Mouse (Mus musculus): ENCODE measurements around the gene Immp2l. TPM values are rescaled to one million over a fixed set of nuclear protein-coding genes. Genes with fewer than 3 reads are reported as not detected.
"Not testable (repeated sequence)": the region's sequence is repeated elsewhere in the genome, so short reads cannot be mapped to it uniquely, and the experiment has no call there.

The Immp2l gene
- polyA plus RNA-seq (2015; fragmentation: Nextera tagmentation; extraction: Ambion mirVana) = 8.5 and 9.2 TPM in 2 replicates

DNA sequence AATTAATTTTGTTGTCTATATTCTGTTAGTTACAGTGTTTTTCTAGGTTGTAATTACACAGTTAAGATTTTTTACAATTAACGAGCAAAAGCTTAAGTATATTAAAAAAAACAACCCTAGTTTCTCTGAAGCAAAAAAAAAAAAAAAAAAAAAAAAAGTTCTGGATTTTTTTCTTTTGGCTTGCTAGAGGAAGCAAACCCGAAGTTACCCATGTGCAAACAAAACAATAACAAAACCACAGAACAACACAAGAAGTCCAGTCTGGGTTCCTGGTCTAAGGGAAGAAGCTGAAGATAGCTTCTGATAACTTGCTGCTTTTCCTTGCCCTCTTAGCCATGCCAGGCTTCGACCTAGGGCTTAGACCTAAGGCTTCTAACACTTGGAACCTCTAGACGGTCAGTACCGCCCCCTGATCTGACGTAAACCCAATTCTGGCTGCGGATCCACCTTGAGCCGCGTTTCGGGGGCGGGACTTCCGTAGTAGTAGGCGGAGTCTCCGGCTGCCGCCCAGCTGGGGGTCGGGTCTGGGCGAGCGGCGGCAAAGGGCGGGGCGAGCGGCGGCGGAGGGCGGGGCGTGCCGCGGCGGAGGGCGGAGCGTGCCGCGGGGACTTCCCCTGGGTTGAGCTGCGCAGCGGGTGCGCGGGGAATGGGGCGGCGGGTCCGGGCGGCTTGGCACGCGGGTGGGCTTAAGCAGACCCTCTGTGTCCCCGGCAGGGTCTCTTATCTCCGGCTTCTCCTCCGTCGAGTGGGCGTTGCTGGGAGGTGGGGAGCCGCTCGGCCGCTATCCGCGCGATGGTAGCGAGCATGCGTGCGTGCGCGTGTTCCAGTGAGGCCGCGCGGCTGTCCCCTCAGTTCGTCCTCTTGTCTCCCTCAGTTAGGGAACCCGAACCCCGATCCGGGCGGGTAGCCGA is at the start of gene Immp2l:
Gene Immp2l, plus strand, starts transcription at position 580 of the 911 bp plus-strand sequence.
- no peaks in the 10 kb centered on the region for H3K36me3 ChIP-seq
- peaks cover 7% of the 10 kb centered on the region; the same call in 1 of the 2 replicates for H3K4me1 ChIP-seq (replicated peaks)
- H3K9me3 ChIP-seq = no peaks in the 10 kb centered on the region
- no peaks in the 10 kb centered on the region for H3K27me3 ChIP-seq
- H3K9ac ChIP-seq = peak within 1 kb of the TSS; percentile 89
- peak within 1 kb of the TSS; percentile 71 for H3K4me3 ChIP-seq
- peak within 1 kb of the TSS; percentile 75 for H3K27ac ChIP-seq (replicated peaks)
- WGBS = 4% methylated on average over 56 of the region's 68 CpGs
- ATAC-seq (ENCODE audit: low read depth) = peak; percentile 97
- H3K4me2 ChIP-seq = peak within 1 kb of the TSS; percentile 76

DNA sequence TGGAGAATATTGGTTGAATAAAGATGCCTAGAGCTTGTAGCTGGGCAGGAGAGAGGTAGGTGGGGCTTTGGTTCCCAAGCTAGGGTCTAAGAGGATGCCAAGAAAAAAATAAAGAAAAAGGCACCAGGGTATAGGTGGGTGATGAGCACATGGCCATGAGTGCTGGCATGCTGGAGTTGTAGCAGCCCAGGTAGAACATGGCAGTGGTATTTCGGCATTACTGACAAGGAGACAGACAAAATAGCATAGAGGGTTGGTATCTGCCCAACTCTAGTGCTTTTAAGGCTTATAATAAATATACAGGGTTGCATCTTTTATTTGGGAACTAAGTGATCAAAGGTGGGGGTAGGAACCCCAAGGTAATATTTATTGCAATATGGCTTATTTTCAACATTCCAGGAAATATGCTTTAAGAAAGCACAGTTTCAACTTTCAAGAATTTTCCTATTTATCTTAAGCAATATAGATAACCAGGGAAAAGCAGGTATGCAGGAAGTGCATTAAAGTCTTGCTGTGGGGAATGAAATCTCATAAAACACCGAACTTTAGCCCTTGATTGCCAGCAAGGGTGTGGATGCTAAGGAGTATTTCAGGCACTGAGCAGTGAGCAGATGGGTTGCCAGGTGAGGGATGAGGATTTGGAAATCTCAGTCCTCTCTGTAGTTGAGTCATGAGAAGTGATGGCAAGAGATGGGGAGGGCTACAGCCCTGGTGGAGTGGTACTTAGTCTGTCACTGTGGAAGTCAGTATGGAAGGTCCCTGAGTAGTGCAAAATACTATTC is 45.0 kb upstream of the Immp2l start:
- H3K9ac ChIP-seq = no peak overlapping the region
- no peak for ATAC-seq (ENCODE audit: low read depth)
- no peaks in the 10 kb centered on the region for H3K9me3 ChIP-seq
- H3K4me2 ChIP-seq = no peak overlapping the region
- no peaks in the 10 kb centered on the region for H3K4me1 ChIP-seq (replicated peaks)
- no peaks in the 10 kb centered on the region for H3K36me3 ChIP-seq
- H3K27me3 ChIP-seq = no peaks in the 10 kb centered on the region
- H3K4me3 ChIP-seq = no peak overlapping the region
- 87% methylated on average over 2 of the region's 2 CpGs for WGBS
- no peak overlapping the region for H3K27ac ChIP-seq (replicated peaks)

GRCm38 (mm10) chr12:40979716-40980115 is 44.2 kb upstream of the Immp2l start:
- Histone ChIP-seq H3K4me2 (no peak overlapping the region), H3K4me1 (replicated peaks) (no peaks in the 10 kb centered on the region), H3K4me3 (no peak overlapping the region), H3K9me3 (no peaks in the 10 kb centered on the region), H3K36me3 (no peaks in the 10 kb centered on the region), H3K27me3 (no peaks in the 10 kb centered on the region), H3K27ac (replicated peaks) (no peak overlapping the region), H3K9ac (no peak overlapping the region)
- ATAC-seq (ENCODE audit: low read depth) = no peak
- 88% methylated on average over 4 of the region's 4 CpGs for WGBS

DNA sequence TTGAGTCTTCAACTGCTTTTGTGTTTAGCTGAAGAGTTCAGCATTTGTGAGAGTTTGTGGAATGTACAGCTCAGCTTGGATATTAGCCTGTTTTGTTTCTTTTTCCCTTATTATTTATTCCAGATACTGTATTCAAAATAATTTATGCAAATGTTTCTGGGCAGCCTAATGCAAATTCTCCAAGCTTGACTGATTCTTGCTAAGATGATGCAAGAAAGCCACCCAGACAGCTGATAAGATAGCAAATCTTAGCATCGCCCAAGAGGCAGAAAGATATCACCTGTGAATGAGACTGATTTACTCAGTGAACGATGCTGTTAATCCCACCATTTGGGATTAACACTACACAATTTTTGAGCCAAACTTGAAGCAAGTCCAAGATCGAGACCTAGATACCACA is 43.7 kb upstream of the Immp2l start:
- no peaks in the 10 kb centered on the region for H3K27me3 ChIP-seq

DNA sequence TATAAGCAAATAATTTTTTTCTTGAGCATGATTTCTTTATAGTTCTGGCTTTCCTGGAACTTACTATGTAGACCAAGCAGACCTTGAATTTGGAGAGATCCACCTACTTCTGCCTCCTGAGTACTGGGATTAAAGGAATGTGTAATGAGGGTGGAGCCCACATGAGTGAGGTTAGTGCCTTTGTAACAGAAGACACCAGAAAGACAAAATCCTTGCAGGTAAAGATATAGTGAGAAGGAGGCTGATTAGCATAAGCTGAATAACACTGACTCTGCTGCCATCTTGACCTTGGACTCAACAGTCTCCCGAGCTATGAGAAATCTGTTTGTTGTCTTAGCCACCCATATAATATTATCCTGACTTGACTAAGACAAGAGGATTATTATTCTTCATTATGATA is 40.9 kb upstream of the Immp2l start:
- Histone ChIP-seq H3K4me2 (no peak overlapping the region), H3K4me3 (no peak overlapping the region), H3K9me3 (no peaks in the 10 kb centered on the region), H3K4me1 (replicated peaks) (no peaks in the 10 kb centered on the region), H3K27ac (replicated peaks) (no peak overlapping the region), H3K36me3 (no peaks in the 10 kb centered on the region), H3K27me3 (no peaks in the 10 kb centered on the region), H3K9ac (no peak overlapping the region)
- 89% methylated on average over 1 of the region's 1 CpGs for WGBS
- no peak for ATAC-seq (ENCODE audit: low read depth)

More for the DNA sequence above, 43.7 kb upstream of the Immp2l start:
- ATAC-seq (ENCODE audit: low read depth) = no peak
- H3K4me1 ChIP-seq (replicated peaks) = no peaks in the 10 kb centered on the region
- H3K27ac ChIP-seq (replicated peaks) = no peak overlapping the region
- H3K9ac ChIP-seq = no peak overlapping the region
- no peaks in the 10 kb centered on the region for H3K9me3 ChIP-seq
- WGBS = 87% methylated on average over 3 of the region's 3 CpGs
- no peak overlapping the region for H3K4me2 ChIP-seq
- no peak overlapping the region for H3K4me3 ChIP-seq
- H3K36me3 ChIP-seq = no peaks in the 10 kb centered on the region

DNA sequence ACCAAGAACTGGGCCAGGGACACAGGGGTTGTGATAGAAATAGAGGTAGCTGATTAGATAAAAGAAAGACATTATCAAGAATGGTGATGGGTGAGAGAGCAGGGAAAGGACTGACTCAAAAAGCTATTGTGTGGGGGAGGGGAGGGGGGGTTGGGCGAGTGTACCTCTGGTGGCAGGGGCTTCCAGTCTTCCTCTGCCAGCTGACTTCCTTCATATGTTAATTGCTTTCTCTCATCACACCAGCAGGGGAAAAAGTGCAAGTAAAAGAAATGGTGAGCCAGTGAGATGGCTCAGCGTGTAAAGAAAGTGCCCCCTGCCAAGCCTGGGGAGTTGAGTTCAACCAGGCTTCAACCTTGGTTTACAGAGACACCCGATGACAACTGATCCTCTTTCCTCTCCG is 39.2 kb upstream of the Immp2l start:
- no peaks in the 10 kb centered on the region for H3K4me1 ChIP-seq (replicated peaks)
- ATAC-seq (ENCODE audit: low read depth) = no peak
- 10% methylated on average over 4 of the region's 4 CpGs for WGBS
- no peak overlapping the region for H3K9ac ChIP-seq
- H3K36me3 ChIP-seq = no peaks in the 10 kb centered on the region
- no peak overlapping the region for H3K4me2 ChIP-seq
- H3K9me3 ChIP-seq = no peaks in the 10 kb centered on the region
- no peaks in the 10 kb centered on the region for H3K27me3 ChIP-seq
- no peak overlapping the region for H3K4me3 ChIP-seq
- no peak overlapping the region for H3K27ac ChIP-seq (replicated peaks)

DNA sequence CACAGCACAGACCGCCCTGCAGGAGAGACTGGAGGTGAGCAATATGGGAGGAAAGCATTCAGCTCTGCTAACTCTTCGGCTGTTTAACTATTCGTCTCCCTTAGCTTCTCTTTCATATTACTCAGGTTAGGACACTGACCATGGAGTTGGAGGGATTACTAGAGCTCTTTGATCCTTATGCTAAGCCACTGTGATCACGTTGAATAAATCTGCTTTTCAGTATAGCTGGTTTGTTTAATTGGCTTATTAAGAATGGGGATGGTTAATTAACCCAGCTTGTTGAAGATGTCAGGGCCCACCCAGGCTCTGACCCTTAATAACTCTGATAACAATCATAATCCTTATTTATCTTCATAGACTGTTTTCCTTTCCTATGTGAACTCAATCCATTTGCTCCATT is 38.1 kb upstream of the Immp2l start:
- Histone ChIP-seq H3K9me3 (no peaks in the 10 kb centered on the region), H3K4me3 (no peak overlapping the region), H3K27ac (replicated peaks) (no peak overlapping the region), H3K27me3 (no peaks in the 10 kb centered on the region), H3K9ac (no peak overlapping the region), H3K4me2 (no peak overlapping the region), H3K4me1 (replicated peaks) (no peaks in the 10 kb centered on the region), H3K36me3 (no peaks in the 10 kb centered on the region)
- 71% methylated on average over 4 of the region's 4 CpGs for WGBS
- no peak for ATAC-seq (ENCODE audit: low read depth)

DNA sequence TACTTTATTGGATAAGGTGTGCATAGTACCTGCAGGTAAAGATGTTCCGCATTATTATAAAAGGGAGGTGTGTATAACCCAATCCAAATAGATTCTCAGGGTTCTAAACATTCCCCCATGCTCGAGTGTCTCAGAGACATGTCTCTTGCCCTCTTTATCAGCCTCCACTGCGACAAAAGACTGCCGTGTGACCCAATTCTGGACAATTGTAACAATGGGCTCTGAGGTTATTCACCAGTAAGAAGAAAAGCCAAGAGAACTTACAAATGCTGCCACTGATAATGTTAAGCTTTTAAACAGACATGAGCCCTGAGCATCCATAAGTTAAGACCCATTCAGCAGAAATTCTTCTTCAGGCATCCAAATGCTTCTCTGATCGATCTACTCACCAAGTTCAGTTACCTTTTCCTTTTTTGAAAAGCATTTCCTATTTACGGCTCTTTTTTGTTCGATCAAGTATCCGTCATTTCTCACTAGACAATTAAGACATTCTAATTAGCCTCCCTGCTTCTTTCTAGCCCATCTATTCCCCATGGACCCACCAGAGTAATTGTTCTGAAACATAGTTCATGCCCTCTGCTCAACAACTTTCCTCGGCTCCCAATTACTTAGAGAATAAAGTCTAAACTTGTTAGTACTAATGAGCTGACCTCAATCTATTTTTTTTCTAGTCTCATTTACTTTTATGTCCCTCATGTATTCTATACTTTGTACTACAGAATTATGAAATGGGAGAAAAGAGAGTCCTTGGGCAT is 35.4 kb upstream of the Immp2l start:
- Histone ChIP-seq H3K4me1 (replicated peaks) (no peaks in the 10 kb centered on the region), H3K4me3 (no peak overlapping the region), H3K4me2 (no peak overlapping the region), H3K9ac (no peak overlapping the region), H3K36me3 (no peaks in the 10 kb centered on the region), H3K9me3 (no peaks in the 10 kb centered on the region), H3K27ac (replicated peaks) (no peak overlapping the region), H3K27me3 (no peaks in the 10 kb centered on the region)
- no peak for ATAC-seq (ENCODE audit: low read depth)
- 76% methylated on average over 9 of the region's 9 CpGs for WGBS

- no peak overlapping the region for H3K27ac ChIP-seq (replicated peaks)
- H3K4me3 ChIP-seq = no peak overlapping the region
- no peak overlapping the region for H3K4me2 ChIP-seq
- no peaks in the 10 kb centered on the region for H3K4me1 ChIP-seq (replicated peaks)
- H3K27me3 ChIP-seq = no peaks in the 10 kb centered on the region
- H3K36me3 ChIP-seq = no peaks in the 10 kb centered on the region
- WGBS = 71% methylated on average over 4 of the region's 4 CpGs
- H3K9ac ChIP-seq = no peak overlapping the region
- no peaks in the 10 kb centered on the region for H3K9me3 ChIP-seq
- no peak for ATAC-seq (ENCODE audit: low read depth)
Measured at GRCm38 (mm10) chr12:40991647-40992046, 32.2 kb upstream of the Immp2l start.

GRCm38 (mm10) chr12:40992237-40992636 is 31.7 kb upstream of the Immp2l start:
- 90% methylated on average over 1 of the region's 1 CpGs for WGBS
- ATAC-seq (ENCODE audit: low read depth); H3K4me1 ChIP-seq (replicated peaks); H3K9me3 ChIP-seq; H3K9ac ChIP-seq; H3K4me3 ChIP-seq; H3K27me3 ChIP-seq; H3K36me3 ChIP-seq; H3K4me2 ChIP-seq; H3K27ac ChIP-seq (replicated peaks): not testable (repeated sequence)

- Histone ChIP-seq H3K9me3 (no peaks in the 10 kb centered on the region), H3K4me1 (replicated peaks) (no peaks in the 10 kb centered on the region), H3K4me3 (no peak overlapping the region), H3K4me2 (no peak overlapping the region), H3K36me3 (no peaks in the 10 kb centered on the region), H3K9ac (no peak overlapping the region), H3K27ac (replicated peaks) (no peak overlapping the region), H3K27me3 (no peaks in the 10 kb centered on the region)
- WGBS = 88% methylated on average over 2 of the region's 2 CpGs
- ATAC-seq (ENCODE audit: low read depth) = no peak
Measured at GRCm38 (mm10) chr12:40994846-40995245, 29.0 kb upstream of the Immp2l start.

Measured in neural tube, embryonic 13.5 days (tissue).